Mouse (Mus musculus) limb, embryonic 10.5 days (tissue): Measurements from ENCODE around the gene Rab43. TPM values are rescaled to one million over a fixed set of nuclear protein-coding genes. Genes with fewer than 3 reads are reported as not detected.
"Not testable (repeated sequence)": the region's sequence is repeated elsewhere in the genome, so short reads cannot be mapped to it uniquely, and the experiment has no call there.

ENCODE experiments used
- DNase-seq: peaks from one replicate; pipeline ENCODE4 v3.0.0-alpha.2; 2017; ENCODE audit warnings: low spot score
- H3K27ac ChIP-seq: fragments of 300-500 bp; sonication (generic); 2 replicates; pipeline ENCODE4 v1.5.1; 2016; ENCODE audit warnings: mild to moderate bottlenecking
- H3K27me3 ChIP-seq: fragments of 300-500 bp; sonication (generic); 2 replicates; pipeline ENCODE4 v1.6.1; 2016; ENCODE audit warnings: low read depth, mild to moderate bottlenecking; ENCODE audit not compliant: poor library complexity, severe bottlenecking
- H3K36me3 ChIP-seq: fragments of 300-500 bp; sonication (generic); 2 replicates; pipeline ENCODE4 v1.6.1; 2016; ENCODE audit warnings: mild to moderate bottlenecking, moderate library complexity
- H3K4me1 ChIP-seq: fragments of 300-500 bp; sonication (generic); 2 replicates; pipeline ENCODE4 v1.6.1; 2016
- H3K4me3 ChIP-seq: fragments of 300-500 bp; sonication (generic); 2 replicates; pipeline ENCODE4 v1.5.1; 2016; ENCODE audit warnings: mild to moderate bottlenecking, moderate library complexity
- H3K9me3 ChIP-seq: fragments of 300-500 bp; sonication (generic); replicated peaks from 2 replicates; pipeline ENCODE4 v1.6.1; 2016; ENCODE audit warnings: mild to moderate bottlenecking
- WGBS: fragments of 180-500 bp; shearing (Covaris S2); methylation state at CpG from one replicate; pipeline ENCODE4 v1.1.7; 2016; 5-methylcytosine and 5-hydroxymethylcytosine counted together
- polyA plus RNA-seq: library from polyadenylated mRNA; unstranded; fragments of >200 nt; fragmentation: Nextera tagmentation; extraction: Ambion mirVana; gene quantifications from 2 replicates; pipeline ENCODE4 v1.2.1, GENCODE M21; 2016

The Rab43 gene
- polyA plus RNA-seq, 1 experiment from 2014 or later = 7.6 TPM

DNA sequence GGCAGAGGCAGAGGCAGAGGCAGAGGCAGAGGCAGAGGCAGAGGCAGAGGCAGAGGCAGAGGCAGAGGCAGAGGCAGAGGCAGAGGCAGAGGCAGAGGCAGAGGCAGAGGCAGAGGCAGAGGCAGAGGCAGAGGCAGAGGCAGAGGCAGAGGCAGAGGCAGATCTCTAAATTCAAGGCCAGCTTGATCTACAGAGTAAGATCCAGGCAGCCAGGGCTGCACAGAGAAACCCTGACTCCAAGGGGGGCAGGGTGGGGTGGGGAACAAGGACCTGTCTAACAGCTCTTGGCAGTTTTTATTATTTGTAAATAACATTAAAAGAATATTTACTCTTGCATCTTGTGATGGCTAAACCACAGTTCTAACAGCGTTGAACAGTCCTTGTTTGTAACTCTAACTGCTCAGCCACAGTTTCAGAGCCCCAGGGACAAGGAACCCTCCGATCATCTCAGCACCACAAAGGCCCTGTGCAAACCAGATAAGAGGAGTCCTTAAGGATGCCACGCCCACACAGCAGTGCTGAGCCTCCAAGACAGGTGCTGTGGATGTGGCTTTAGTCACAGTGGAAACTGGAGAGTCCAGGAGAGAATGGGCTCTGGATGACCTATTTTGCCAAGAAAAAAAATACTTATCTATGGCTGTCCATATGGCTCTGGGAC is 36.2 kb downstream of the Rab43 start:
- 81% methylated on average over 3 of the region's 3 CpGs for WGBS
- no peaks in the 10 kb centered on the region for H3K36me3 ChIP-seq
- DNase-seq = no peak

GRCm38 (mm10) chr6:87774909-87775308 is 37.1 kb downstream of the Rab43 start:
- H3K4me1 ChIP-seq = no peaks in the 10 kb centered on the region
- H3K27ac ChIP-seq = no peak overlapping the region
- DNase-seq = no peak
- H3K4me3 ChIP-seq = no peak overlapping the region
- H3K27me3 ChIP-seq = no peaks in the 10 kb centered on the region
- WGBS = 90% methylated on average over 9 of the region's 9 CpGs
- H3K9me3 ChIP-seq = no peaks in the 10 kb centered on the region
- H3K36me3 ChIP-seq = no peaks in the 10 kb centered on the region

More for the DNA sequence above, 36.2 kb downstream of the Rab43 start:
- no peaks in the 10 kb centered on the region for H3K27me3 ChIP-seq
- no peak overlapping the region for H3K27ac ChIP-seq
- H3K4me1 ChIP-seq = no peaks in the 10 kb centered on the region
- H3K4me3 ChIP-seq = no peak overlapping the region
- H3K9me3 ChIP-seq = no peaks in the 10 kb centered on the region

- no peak for DNase-seq
- H3K9me3 ChIP-seq = no peaks in the 10 kb centered on the region
- H3K4me3 ChIP-seq = no peak overlapping the region
- no peak overlapping the region for H3K27ac ChIP-seq
- H3K4me1 ChIP-seq = no peaks in the 10 kb centered on the region
- H3K27me3 ChIP-seq = no peaks in the 10 kb centered on the region
- 46% methylated on average over 1 of the region's 1 CpGs for WGBS
- no peaks in the 10 kb centered on the region for H3K36me3 ChIP-seq
Measured at GRCm38 (mm10) chr6:87774466-87774865, 37.5 kb downstream of the Rab43 start.

DNA sequence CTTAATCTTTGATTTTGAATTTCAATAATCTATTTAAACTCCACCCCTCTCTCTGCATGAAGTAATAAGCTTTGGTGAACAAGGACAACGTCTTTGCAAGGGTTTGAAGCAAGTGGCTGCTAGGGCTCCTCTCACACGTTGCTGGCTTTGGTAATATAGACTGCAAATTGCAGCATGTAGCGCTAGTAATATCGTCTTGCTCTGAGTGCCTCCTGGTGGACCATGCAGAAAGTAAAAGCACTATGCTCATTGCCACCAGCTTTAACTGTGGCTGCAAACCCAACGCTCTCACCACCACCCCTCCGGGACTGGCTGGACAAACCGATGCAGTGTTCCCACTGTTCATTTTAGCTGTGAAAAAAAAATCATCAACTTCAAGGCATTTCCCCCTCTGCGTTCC is 41.3 kb downstream of the Rab43 start:
- DNase-seq = no peak

DNA sequence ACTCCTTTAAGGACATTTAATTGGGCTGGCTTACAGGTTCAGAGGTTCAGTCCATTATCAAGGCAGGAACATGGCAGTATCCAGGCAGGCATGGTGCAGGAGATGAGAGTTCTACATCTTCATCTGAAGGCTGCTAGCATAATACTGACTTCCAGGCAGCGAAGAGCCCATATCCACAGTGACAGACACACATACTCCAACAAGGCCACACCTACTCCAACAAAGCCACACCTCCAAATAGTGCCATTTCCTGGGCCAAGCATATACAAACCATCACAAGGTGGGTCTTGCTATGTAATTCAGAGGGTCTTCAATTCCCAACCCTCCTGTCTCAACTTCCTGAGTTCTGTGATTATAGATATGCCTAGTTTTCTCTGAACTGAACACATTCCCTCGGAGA is 47.7 kb downstream of the Rab43 start:
- H3K4me3 ChIP-seq, H3K4me1 ChIP-seq, DNase-seq, H3K9me3 ChIP-seq, H3K27me3 ChIP-seq, H3K36me3 ChIP-seq, H3K27ac ChIP-seq: not testable (repeated sequence)
- 85% methylated on average over 2 of the region's 2 CpGs for WGBS

More for the DNA sequence above, 41.3 kb downstream of the Rab43 start:
- Histone ChIP-seq H3K4me3 (no peak overlapping the region), H3K27me3 (no peaks in the 10 kb centered on the region), H3K9me3 (no peaks in the 10 kb centered on the region), H3K36me3 (no peaks in the 10 kb centered on the region), H3K4me1 (no peaks in the 10 kb centered on the region), H3K27ac (no peak overlapping the region)
- 64% methylated on average over 8 of the region's 8 CpGs for WGBS

- 70% methylated on average over 4 of the region's 4 CpGs for WGBS
- Histone ChIP-seq H3K27ac (no peak overlapping the region), H3K9me3 (no peaks in the 10 kb centered on the region), H3K36me3 (no peaks in the 10 kb centered on the region), H3K4me1 (no peaks in the 10 kb centered on the region), H3K4me3 (no peak overlapping the region), H3K27me3 (no peaks in the 10 kb centered on the region)
- no peak for DNase-seq
Measured at GRCm38 (mm10) chr6:87763376-87764280, 48.3 kb downstream of the Rab43 start.

DNA sequence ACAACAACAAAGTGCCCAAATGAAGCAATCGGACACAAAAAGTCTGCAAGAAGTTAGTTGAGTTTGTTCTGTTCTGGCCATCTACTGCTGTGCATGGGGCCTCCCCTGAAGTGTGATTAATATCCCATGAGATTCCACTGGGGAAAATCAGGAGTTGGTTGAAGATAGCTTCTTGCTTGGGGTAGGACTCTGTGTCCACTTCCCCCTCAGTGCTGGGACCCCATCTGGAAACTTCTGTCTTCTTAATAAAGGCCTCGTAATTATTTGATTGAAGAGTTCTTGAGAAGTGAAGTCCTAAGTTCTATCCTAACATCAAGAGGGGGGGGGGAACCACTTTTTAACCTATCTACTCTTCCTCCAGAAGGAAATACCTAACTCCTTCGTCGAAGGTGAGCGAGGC is 49.8 kb downstream of the Rab43 start:
- Histone ChIP-seq H3K4me1 (no peaks in the 10 kb centered on the region), H3K27me3 (no peaks in the 10 kb centered on the region), H3K27ac (no peak overlapping the region), H3K36me3 (no peaks in the 10 kb centered on the region), H3K9me3 (no peaks in the 10 kb centered on the region), H3K4me3 (no peak overlapping the region)
- WGBS = 81% methylated on average over 5 of the region's 5 CpGs
- no peak for DNase-seq

- no peaks in the 10 kb centered on the region for H3K4me1 ChIP-seq
- no peak overlapping the region for H3K27ac ChIP-seq
- H3K27me3 ChIP-seq = no peaks in the 10 kb centered on the region
- no peaks in the 10 kb centered on the region for H3K36me3 ChIP-seq
- no peak overlapping the region for H3K4me3 ChIP-seq
- H3K9me3 ChIP-seq = no peaks in the 10 kb centered on the region
- 67% methylated on average over 3 of the region's 3 CpGs for WGBS
- DNase-seq = no peak
Measured at GRCm38 (mm10) chr6:87759850-87760249, 52.1 kb downstream of the Rab43 start.

- 79% methylated on average over 3 of the region's 3 CpGs for WGBS
- no peaks in the 10 kb centered on the region for H3K4me1 ChIP-seq
- H3K4me3 ChIP-seq = no peak overlapping the region
- no peaks in the 10 kb centered on the region for H3K9me3 ChIP-seq
- no peaks in the 10 kb centered on the region for H3K27me3 ChIP-seq
- DNase-seq = no peak
- H3K27ac ChIP-seq = no peak overlapping the region
- H3K36me3 ChIP-seq = no peaks in the 10 kb centered on the region
Measured at GRCm38 (mm10) chr6:87759404-87759803, 52.6 kb downstream of the Rab43 start.

DNA sequence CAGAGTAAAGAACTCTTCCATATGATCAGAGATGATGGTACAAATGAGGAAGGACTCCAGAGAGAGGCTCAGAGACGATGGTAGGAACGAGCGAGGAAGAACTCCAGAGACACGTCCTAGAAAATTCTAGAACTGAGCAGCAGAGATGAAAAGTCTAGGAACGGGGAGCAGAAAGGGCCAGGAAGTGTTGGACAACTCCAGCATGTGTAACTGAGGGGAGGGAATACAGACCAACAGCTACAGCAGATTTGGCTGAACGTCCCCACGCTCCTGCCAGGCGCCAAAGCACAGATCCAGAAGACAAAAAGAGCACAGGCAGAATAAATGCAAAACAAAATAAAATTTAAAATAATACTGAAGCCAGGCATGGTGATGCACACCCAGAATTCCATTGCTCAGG is 55.1 kb downstream of the Rab43 start:
- Histone ChIP-seq H3K4me3 (no peak overlapping the region), H3K9me3 (no peaks in the 10 kb centered on the region), H3K4me1 (0 out of 2 replicates have a peak, but pooled peaks cover 3% of the 10 kb centered on the region), H3K27ac (no peak overlapping the region), H3K36me3 (no peaks in the 10 kb centered on the region), H3K27me3 (no peaks in the 10 kb centered on the region)
- no peak for DNase-seq
- 93% methylated on average over 8 of the region's 8 CpGs for WGBS

DNA sequence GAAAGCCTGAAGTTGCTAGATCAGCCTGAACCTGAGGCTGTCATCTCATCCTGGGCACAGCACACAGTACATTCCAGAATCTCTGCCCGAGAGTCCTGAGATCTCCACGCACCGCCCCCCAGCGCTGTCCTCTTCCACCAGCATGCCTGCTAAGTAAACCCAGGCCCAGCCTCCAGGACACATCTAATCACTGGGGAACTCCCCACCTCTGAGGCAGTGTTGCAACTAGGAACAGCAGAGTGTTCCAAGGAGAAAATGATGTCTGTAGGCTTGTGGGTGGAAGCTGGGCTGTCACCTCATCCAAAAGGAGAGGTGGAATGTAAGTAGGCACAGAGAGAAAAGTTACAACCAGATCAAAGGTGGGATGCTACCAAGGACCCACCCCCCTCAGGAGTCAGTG is 56.8 kb downstream of the Rab43 start:
- H3K9me3 ChIP-seq = no peaks in the 10 kb centered on the region
- H3K36me3 ChIP-seq = no peaks in the 10 kb centered on the region
- 0 out of 2 replicates have a peak, but pooled peaks cover 3% of the 10 kb centered on the region for H3K4me1 ChIP-seq
- no peak overlapping the region for H3K4me3 ChIP-seq
- H3K27me3 ChIP-seq = no peaks in the 10 kb centered on the region
- no peak overlapping the region for H3K27ac ChIP-seq
- 89% methylated on average over 4 of the region's 4 CpGs for WGBS
- DNase-seq = no peak

GRCm38 (mm10) chr6:87751574-87751973 is 60.4 kb downstream of the Rab43 start:
- WGBS = 89% methylated on average over 6 of the region's 6 CpGs

DNA sequence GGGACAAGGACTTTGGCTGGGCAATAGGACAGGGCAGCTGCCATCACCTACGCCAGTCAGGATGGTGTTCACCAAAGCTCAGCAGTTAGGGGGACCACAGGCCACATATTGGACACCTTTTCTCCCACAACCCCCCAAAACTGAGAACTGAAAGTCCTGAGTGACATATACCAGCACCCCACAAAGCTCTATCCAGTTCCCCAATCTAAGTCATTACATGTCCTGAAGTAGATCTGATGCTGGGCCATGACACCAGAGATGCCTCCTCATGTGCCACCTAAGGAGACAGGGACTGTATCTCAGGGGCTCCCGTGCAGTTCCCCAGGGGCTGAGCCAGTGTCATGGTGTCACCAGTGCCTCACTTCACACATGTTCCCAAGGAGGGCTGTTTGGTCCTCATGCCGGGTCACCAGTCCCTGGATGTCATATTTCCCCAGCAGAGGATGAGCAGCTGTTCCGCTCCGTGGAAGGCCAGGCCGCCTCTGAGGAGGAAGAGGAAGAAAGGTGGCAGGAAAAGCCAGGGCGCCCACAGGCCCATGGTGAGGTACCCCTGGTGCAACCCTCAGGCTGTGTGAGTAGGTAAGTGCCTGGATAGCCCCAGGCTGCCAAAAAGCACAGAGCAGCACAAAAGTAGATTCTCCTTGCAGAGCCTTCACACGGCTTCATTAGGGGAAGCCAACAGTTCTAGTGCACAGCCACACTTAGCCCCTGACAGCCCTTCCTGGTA is 61.6 kb downstream of the Rab43 start:
- Histone ChIP-seq H3K9me3 (no peaks in the 10 kb centered on the region), H3K27ac (no peak overlapping the region), H3K36me3 (no peaks in the 10 kb centered on the region), H3K4me3 (no peak overlapping the region), H3K4me1 (0 out of 2 replicates have a peak, but pooled peaks cover 3% of the 10 kb centered on the region), H3K27me3 (no peaks in the 10 kb centered on the region)
- DNase-seq = no peak
- 85% methylated on average over 8 of the region's 8 CpGs for WGBS

More at GRCm38 (mm10) chr6:87751574-87751973, 60.4 kb downstream of the Rab43 start:
- no peak overlapping the region for H3K4me3 ChIP-seq
- DNase-seq = no peak
- H3K4me1 ChIP-seq = 0 out of 2 replicates have a peak, but pooled peaks cover 3% of the 10 kb centered on the region
- H3K27ac ChIP-seq = no peak overlapping the region
- H3K27me3 ChIP-seq = no peaks in the 10 kb centered on the region
- H3K36me3 ChIP-seq = no peaks in the 10 kb centered on the region
- no peaks in the 10 kb centered on the region for H3K9me3 ChIP-seq
